Mouse (Mus musculus): ENCODE measurements at regions not wholly inside any gene's neighbourhood (a gene's known extent, or its start where the extent isn't known, plus 50 kb on each side); places are given as distances from the start of the nearest gene placed in this dataset.
A peak's percentile ranks its signal among the peaks of the same experiment; 100 is the strongest.

DNA sequence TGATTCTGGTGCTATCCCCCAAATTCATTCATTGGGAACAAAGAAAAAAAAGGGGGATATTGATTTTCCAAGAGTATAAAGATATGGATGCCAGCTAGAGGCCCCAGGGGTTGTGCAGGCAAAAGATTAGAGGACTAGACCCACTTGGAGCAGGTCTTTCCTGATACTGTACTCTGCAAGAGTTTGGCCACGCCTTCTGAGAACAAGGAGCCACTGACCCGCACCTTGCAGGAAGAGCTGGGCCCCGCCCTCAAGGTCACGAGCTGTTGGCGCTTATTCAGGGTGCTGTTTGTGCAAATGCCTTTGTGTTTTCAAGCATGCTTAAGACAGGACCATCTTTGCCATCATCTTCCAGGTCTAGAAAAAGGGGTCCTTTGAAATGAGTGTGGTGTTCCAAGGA, 54.5 kb upstream of the Slc7a1 start:
- DNase-seq (ENCODE audit: low spot score in 2 of 2) = no peak

DNA sequence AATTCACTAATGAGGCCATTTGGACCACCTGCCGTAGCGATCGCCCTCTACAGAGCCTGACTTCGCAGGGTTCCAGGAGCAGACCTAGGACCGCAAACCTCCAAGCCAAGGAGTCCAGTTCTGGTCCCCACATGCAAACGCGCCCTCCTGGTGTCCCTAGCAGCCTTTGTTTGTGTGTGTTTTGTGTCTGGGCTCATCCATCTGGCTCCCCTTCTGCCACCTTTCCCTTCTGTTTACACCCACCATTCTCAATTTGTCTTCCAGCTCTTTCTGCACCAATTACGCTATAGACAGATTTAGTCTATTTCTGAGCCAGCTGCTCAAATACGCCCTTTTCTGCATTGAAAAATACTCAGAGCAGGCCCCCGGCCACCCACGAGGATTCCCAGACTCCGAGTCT, 54.1 kb upstream of the Slc7a1 start:
- peak; percentile 20 to 24 for DNase-seq (ENCODE audit: low spot score in 2 of 2)

DNA sequence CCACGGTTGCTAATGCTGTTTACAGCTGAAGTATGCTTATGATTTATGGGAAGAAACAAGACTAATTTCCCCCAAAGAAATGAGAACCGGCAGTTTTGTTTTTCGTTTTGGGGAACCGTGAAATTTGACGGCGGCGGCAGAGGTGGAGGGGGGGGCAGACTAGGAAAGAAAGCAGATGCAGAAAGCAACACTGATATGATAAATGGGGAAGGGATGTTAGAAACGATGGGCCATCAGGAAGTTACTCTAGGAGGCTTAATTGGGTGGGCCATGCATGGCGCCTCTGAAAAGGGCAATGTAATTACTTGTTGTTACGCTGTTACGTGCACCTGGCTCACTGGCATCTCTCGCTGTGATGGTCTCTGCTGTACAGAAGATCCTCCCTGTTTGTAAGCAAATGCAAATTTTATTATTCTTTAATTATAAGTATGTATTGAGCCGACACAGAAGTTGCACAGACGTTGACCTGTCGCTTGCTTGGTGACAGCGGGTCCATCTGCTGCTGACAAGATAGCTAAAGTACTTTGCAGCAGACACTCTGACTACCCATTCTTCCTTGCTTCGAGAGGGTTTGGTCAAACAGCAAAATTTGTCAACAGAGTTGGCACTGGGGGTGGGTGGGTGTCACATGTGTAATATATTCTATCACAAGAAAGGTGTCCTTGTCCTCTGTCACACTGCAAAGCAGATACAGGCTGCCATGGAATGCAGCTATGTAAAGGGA, 53.4 kb upstream of the Slc7a1 start:
- DNase-seq (ENCODE audit: low spot score in 2 of 2) = no peak

DNA sequence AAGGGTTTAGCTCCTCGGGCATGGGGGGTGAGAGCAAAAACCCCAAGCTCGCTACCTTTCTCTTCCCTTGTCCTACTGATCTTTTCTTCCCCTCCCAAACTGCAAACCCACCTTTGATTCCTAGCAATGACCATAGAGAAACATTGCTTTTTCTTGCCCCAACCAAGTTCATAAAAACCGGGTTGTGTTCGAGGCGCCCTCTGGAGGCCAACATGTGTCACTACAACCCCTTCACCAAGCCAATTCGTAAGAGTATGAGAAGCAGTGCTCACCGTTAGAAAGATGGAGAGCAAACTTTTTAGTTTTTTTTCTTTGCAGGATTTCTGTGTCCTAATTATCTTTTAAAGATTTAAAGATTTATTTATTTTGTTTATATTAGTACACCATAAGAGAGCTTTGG, 52.1 kb upstream of the Slc7a1 start:
- no peak for DNase-seq (ENCODE audit: low spot score in 2 of 2)

DNA sequence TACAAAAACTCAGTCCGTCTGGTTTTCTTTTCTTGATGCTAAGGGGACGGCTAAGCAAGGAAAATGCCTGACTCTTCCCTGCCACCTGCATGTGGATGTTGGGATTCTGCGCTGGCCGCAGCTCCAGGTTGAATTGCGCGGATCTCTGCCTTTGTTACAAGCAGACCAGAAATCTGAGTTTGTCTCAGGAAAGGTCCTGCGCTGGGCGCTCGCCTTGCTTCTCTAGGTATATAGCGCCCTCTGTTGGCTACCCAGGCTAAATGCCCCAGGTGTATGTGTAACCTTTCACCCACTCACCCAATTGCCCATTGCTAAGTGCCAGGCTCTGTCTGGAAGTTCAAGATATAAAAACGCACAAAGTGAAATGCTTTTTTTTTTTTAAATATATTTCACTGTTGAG, 51.2 kb upstream of the Slc7a1 start:
- peak; percentile 21 to 37 for DNase-seq (ENCODE audit: low spot score in 2 of 2)
